Mouse (Mus musculus) mammary gland, adult 2 months (tissue): Measurements from ENCODE around the gene Sdr16c6. TPM values are rescaled to one million over a fixed set of nuclear protein-coding genes. Genes with fewer than 3 reads are reported as not detected.

Source experiments
- polyA plus RNA-seq: library from polyadenylated mRNA; depleted of rRNA; stranded (reverse); fragments of >200 nt; gene quantifications from 2 replicates; pipeline ENCODE4 v1.2.3, GENCODE M21; 2012; ENCODE audit warnings: low replicate concordance; rRNA removed

Sdr16c6 gene
- polyA plus RNA-seq, result 0.96 TPM in 1 of 2 replicates, not detected in the other

GRCm38 (mm10) chr4:4077372-4077771 is at the start of gene Sdr16c6:
TSS of gene Sdr16c6 (minus strand) at chr4:4077522.

Other genes starting within 250 kb of the Sdr16c6 start
- gene Gm11808, start 103.9 kb downstream of the Sdr16c6 start, polyA plus RNA-seq, result 1,221 and 1,701 TPM in 2 replicates